Mouse (Mus musculus): ENCODE data around the gene Cacna1e.

DNA sequence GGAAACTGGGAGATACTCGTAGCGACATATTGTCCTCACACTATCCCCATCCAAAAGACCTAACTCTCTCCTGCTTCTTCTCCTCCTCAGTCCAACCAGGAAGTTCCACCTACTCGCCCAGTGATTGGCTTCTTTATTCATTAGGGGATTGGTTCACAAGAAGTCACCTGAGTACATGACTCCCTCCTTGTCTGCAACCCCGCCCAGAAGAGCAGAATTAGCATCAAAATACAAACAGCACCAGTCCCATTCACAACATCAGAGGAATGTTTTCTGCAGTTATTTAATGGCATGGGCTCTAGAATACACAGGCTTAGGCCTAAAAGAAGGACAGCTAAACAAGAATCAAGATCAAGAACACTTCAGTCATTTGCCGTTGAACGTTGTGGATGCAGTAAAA lies 139.1 kb downstream of the Cacna1e start:
- TF ChIP-seq CTCF (IDR thresholded peaks at IDR 0.05; ENCODE audit: low read depth) (no peak), EP300 (IDR thresholded peaks at IDR 0.05; ENCODE audit: low read depth) (no peak)

Data from liver, embryonic 14.5 days (tissue).